Mouse (Mus musculus): ENCODE data around the gene Cdh4.

Gene Cdh4

DNA sequence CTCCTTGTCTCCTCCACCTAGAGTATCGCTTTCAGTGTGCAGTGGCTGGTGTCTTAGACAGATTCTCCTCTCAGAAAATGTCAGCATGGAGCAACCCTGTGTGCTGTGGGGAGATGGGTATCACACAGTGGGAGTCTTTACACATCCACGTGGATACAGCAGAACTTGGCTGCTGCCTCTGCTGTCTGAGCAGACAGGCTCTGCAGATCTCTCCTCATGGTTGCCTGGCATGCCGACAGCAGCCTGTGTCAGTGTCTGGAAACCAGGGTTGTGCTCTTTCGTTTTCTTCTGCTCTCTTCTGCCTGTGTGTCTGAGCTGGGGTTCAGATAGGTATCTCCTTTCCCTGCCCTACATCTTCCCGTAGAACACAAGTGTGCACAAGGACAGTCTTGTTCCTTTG, 237.6 kb downstream of the Cdh4 start:
- DNase-seq (ENCODE audit: low spot score in 2 of 2): no peak

DNA sequence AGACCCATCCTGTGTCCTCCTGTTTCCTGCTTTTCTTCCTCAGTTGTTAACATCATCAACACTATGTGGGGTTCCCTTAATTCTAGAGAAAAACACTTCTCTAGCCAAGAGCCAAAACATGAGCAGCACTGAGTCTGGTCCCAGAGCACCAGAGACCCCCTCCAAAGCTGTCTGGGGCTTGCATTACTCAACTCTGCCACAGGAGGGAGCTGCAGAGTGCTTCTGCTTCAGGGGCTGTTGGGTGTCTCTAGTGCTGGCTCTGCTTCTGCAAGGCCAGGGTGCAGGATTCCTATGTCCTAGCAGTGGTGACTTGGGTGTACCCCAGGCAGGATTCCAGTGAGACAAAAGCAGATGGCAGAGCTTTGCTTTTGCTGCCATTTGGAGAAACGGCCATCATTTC, 239.2 kb downstream of the Cdh4 start:
- no peak for DNase-seq (ENCODE audit: low spot score in 2 of 2)

DNA sequence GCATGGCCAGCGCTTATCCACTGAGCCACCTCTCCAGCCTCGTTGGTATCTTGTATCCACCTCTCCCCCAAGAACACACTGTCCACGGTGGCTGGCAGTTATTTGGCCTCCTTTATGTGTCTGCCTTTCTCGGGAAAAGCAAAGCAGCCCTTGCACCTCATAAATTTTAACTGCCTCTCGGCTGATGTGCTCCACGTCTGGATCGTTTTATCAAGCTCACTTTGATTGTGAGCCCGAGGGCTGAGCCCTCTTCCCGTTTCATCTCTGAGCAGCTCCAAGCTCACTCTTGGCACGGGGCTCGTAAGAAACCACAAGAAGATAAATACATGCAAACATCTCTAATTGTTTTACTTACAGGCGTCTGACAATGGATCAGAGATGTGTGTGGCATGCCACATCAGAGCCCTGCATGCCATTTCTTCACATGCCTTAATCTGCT, 245.0 kb downstream of the Cdh4 start:
- no peak for DNase-seq (ENCODE audit: low spot score in 2 of 2)

DNA sequence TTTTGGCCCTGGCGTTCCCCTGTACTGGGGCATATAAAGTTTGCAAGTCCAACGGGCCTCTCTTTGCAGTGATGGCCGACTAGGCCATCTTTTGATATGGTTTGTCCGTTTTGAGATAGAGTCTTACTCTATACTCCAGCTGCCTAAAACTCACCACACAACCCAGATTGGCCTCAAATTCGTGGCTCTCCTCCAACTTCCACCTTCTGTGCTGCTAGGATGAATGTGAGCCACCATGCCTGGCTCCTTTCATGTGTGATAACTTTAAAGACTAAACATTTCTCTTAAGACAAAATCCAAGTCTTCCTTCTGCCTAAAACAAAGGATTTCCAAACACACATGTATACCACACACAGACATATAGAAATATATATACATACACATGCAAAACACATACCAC, 246.7 kb downstream of the Cdh4 start:
- no peak for DNase-seq (ENCODE audit: low spot score in 2 of 2)

- no peak for DNase-seq (ENCODE audit: low spot score in 2 of 2)
Observed at GRCm38 (mm10) chr2:179689761-179690160, 247.5 kb downstream of the Cdh4 start.

DNA sequence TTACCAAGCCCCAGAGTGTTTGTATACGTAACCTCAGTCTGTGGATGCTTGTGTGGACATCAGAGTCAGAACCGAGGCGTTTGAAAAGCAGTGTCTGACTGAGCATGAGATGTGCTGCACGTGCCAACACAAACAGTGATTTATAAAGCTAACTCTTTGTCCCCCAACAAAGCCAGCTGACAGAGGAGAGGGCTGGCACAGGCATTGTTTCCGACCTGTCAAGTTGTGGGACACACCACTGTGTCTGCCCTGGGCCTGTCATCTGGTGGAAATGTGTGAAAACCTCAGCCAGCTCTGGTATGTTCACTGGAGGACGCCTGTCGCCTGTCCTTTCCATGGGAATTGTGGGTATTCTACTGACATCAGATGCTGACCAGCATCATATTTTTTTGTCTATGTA, 248.3 kb downstream of the Cdh4 start:
- no peak for DNase-seq (ENCODE audit: low spot score in 2 of 2)

- DNase-seq (ENCODE audit: low spot score in 2 of 2): no peak
Observed at GRCm38 (mm10) chr2:179694936-179695335, 252.7 kb downstream of the Cdh4 start.

DNA sequence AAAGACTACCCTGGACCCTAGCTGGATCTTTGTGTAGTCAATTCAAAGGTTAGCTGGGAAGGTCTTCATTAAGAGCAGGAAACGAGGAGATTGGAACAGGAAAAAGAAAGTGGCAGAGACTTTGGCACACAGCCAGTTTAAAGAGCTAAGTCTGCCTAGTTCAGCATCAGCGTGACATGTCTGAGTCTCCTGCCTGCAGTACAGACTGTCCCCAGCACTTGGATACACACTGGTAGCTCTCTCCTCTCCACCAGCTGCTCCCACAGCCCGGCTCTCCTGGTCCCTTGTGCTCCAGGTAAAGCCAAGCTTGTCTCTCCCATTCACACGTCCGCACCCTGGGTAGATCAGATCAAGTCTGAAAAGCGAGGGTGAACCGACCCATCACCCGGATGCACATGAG, 255.4 kb downstream of the Cdh4 start:
- no peak for DNase-seq (ENCODE audit: low spot score in 2 of 2)

- DNase-seq (ENCODE audit: low spot score in 2 of 2): no peak
Observed at GRCm38 (mm10) chr2:179698196-179698985, 256.2 kb downstream of the Cdh4 start.

GRCm38 (mm10) chr2:179705043-179705442, 262.8 kb downstream of the Cdh4 start:
- no peak for DNase-seq (ENCODE audit: low spot score in 2 of 2)

- no peak for DNase-seq (ENCODE audit: low spot score in 2 of 2)
Observed at GRCm38 (mm10) chr2:179705461-179705860, 263.2 kb downstream of the Cdh4 start.

DNA sequence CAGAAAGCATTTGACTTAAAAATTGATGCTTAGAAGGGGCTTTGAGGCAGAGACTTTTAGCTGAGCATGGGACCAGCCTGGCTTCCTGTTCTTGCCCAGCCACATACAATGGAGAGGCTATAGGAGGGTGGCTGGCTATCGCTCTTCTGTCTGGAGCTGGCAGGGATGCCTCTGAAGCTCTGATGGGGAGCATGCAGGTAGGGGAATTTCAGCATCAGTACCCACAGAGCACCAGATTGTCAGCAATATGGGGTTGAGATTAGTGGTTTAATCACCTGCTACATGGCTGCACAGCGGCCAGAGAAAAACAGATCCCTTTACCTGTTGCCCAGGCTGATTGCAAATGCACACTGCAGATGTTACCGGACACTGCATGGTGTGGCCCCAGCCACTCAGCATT, 264.4 kb downstream of the Cdh4 start:
- DNase-seq (ENCODE audit: low spot score in 2 of 2): no peak

- DNase-seq (ENCODE audit: low spot score in 2 of 2): no peak
Observed at GRCm38 (mm10) chr2:179709111-179709510, 266.9 kb downstream of the Cdh4 start.

- DNase-seq (ENCODE audit: low spot score in 2 of 2): no peak
Observed at GRCm38 (mm10) chr2:179712690-179713089, 270.5 kb downstream of the Cdh4 start.

DNA sequence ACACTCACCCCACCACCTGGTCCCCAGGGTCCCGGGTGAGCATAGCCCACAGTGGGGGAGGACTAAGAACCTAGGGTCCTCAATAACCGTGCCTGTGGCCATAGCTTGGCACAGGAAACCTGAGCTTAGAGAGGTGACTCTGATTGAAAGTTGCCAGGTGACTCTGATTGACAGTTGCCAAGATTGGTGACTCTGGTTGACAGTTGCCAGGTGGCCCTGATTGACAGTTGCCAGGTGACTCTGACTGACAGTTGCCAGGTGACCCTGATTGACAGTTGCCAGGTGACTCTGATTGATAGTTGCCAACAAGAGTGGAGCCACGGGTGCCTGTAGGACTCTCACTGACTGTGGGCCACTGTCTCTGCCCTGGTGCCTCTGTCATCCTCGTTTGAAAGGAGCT, 271.1 kb downstream of the Cdh4 start:
- no peak for DNase-seq (ENCODE audit: low spot score in 2 of 2)

DNA sequence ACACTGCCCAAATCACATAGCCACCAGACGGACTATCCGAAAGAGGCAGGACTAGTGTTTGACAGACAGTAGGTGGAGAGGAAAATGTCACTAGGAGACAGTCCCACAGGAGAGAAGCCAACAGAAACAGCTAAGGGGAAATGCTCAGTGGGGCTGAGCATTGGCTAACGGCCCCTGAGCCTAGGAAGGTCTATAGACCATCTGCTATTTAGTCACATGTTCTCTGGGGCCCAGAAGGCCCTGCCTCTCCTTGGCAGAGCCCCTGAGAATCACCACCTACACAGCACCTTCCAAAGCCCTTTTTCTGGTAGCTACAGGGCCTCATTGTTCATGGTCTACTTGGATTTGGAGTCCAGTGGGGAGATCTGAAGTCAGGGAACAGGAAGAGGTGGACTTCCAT, 271.9 kb downstream of the Cdh4 start:
- no peak for DNase-seq (ENCODE audit: low spot score in 2 of 2)

DNA sequence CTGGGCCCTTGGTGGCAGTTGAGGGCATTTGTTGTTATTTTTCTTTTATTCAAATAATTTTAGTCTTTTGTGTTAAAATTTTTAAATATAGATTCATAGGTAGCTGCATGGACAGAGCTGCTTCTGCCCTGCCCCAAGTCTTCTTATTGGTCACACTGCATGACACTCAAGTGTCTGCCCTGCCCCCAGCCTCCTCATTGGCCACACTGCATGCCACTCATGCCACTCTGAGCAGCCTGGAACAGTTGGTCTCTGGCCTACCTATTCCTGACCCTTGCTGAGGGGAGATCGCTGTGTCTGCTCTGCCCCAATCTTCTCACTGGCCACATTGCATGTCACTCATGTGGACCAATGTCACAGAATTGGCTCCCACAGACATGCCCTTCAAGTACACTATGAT, 273.1 kb downstream of the Cdh4 start:
- no peak for DNase-seq (ENCODE audit: low spot score in 2 of 2)

DNA sequence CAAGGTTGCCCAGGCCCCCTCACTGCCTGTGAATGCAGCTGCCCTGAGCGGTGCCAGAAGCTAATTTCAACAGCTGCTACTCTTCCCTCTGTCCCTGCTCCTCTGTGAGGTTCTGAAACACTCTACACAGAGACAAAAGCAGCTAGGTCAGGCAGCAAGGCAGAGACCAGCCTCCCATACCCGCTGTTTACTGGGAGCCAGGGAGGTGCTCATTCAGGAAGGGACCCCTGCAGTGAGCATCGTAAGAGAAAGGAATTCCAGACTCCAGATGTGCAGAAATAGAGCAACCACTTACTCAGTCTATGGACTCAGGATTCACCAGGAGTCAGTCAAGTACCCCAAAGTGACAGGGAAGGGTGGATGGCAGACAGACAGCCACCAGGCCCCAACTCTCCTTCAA, 278.1 kb downstream of the Cdh4 start:
- DNase-seq (ENCODE audit: low spot score in 2 of 2): no peak

DNA sequence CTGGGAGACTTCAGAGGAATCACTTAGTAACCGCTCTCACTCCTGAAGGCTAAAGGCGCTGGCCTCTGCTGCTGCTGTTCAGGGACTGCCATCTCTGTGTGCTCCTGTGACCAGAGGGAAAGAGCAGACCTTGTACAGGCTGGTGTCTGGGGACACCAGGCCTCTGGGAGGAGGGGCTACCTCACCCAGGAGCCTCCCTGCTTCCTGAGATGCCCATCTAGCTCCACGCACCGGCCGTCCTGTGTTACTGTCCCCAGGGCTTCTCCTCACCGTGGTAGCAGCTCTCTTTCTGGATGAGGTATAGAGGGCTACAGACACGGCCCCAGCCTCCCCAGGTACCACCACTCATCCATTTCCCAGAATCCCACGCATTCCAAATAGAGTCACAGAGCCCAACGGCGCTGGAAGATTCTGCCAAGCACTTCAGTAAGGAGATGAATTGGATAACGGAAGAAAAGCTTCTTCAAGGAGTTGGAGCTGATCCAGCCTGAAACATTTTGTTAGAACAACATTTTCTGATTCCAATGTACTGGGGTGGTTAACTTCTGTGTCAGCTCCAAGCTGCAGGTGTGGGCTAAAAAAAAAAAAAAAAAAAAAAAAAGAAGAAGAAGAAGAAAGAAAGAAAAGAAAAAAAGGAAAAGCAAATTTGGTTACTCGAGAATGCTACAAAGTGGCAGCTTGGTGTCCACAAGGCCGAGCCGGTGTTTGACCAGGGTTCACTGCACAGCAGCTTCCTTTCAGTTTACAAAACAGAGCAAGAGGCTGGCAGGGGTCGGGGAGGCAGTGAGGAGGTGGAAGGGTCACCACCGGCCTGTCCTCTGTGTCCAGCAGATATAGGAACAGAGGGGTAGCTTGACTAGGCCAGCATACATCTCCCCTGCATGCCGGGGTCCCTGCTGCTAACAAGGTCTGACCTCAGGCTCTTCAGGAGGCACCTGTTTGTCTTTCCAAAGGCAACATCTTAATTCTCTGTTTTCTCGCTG, 279.6 kb downstream of the Cdh4 start:
- DNase-seq (ENCODE audit: low spot score in 2 of 2): no peak

- DNase-seq (ENCODE audit: low spot score in 2 of 2): no peak
Observed at GRCm38 (mm10) chr2:179722776-179723386, 280.6 kb downstream of the Cdh4 start.

DNA sequence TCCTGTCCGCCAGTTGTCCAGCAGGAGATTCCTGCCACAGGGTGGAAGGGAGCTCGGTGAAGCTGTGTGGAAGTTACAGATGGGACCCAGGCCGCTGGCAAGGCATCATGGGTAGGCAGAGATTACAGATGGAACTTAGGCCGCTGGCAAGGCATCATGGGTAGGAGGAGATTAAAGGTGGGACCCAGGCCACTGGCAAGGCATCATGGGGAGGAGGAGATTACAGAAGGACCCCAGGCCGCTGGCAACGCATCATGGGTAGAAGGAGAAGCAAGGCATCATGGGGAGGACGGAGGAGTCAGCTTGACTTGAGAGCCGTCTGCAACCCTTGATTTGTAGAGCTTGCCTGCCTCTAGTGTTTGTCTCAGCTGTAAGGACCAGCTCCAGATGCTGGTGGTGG, 281.2 kb downstream of the Cdh4 start:
- DNase-seq (ENCODE audit: low spot score in 2 of 2): no peak

GRCm38 (mm10) chr2:179729002-179729401, 286.8 kb downstream of the Cdh4 start:
- DNase-seq (ENCODE audit: low spot score in 2 of 2): no peak

All from urinary bladder, postnatal 4 days (tissue).